Mouse (Mus musculus) CD8-positive naive resting alpha-beta T cell, adult 57 days (primary cell): Measurements from ENCODE around the gene B4galt4. TPM values are rescaled to one million over a fixed set of nuclear protein-coding genes. Genes with fewer than 3 reads are reported as not detected.

Experiments used
- total RNA-seq: library from RNA; stranded (reverse); gene quantifications from one replicate; pipeline ENCODE4 v1.2.4, GENCODE M21; 2023

Gene B4galt4
- total RNA-seq = 0.86 TPM

DNA sequence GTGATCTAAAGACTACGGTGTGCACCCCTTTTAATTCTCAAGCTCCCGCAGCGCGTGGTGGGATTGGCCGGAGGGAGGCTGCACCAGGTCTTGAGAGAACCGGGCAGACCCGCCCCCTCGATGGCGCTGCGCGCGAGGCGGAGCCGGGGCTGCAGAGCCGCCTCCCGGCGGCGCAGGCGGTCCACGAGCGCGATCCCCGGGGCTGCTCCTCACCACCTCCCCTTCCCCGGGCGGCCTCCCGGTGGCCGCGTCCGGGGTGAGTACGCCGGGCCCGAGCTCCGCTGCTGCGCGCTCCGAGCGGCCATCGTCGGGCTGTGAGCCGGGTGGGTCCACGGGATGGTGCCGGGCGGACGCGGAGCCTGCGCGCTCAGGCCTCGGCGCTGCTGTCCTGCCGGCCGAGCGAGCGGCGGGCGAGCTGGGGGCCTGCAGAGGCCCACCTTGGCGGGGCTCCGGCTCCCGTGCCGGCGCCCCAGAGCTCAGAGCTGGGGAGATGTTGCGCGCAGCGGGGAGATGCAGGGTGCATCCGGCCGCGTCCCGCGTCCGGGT lies at the start of gene B4galt4:
B4galt4 (plus strand) TSS at position 152 of the 546 bp plus-strand sequence.

DNA sequence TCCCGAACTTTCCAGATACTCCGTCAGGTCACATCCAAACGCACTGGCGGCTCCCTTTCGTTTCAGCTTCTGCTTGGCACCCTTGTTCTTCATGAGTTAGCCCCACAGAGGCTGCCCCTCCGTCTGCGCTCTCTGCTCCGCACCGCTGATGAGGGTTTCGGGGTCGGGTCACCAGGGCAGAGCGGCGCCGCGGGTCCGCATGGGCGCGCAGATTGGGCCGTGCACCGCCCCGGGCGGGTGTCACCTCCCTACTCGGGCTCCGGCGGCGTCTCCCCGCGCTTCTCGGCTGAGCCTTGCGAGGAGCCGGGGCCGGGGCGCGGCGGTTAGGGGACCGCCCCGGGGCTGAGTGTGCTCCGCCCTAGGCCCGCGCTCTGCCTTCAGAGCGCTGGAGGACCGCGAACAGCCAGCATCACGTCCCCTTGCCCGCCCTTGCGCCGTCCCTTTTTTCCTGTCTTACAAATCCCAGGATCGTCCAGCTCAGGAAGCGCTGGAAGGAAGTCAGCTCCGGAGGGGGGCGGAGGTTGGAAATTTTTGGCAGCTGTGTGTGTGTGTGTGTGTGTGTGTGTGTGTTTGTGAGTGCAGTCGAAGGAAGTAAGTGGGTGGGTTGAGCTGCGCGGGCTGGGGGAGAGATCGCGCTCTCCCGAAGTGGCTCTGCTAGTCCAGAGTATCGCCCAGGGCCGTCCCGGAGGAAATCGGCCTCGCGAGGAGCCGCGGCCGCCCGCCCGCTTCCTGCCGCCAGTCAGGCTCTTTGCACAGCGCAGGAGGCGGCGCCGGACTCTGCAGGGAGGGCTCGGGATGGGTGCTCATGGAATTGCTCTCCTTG lies 29.3 kb upstream of the B4galt4 start, which contains the start of gene Arhgap31:
Arhgap31 (minus strand) TSS at position 694 of the 823 bp plus-strand sequence.

DNA sequence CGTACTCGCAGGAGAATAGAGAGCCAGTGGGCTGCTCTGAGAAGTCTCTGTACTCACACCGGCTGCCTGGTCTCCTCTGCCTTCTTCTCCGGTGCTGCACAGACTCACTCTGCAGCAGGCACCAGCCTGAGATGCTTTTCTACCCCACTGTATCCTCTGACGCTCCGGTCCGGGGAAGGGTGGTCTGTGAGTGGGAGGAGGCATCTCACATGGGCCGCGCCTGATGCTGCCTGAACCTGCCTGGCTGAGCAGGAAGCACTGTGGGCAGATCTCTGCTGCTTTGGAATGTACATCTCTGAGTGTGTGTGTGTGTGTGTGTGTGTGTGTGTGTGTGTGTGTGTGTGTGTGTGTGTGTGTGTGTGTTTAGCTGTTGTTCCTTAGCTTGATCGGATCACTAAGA lies 58.0 kb downstream of the B4galt4 start, which contains the start of gene Upk1b:
Upk1b (minus strand) TSS at position 238 of the 400 bp plus-strand sequence.

Other genes with a start within 250 kb of the B4galt4 start
- 14.4 TPM for gene Timmdc1, start 219.6 kb upstream of the B4galt4 start, total RNA-seq
- 22.0 TPM for gene Poglut1, start 192.0 kb upstream of the B4galt4 start, total RNA-seq
- 50.6 TPM for gene Tmem39a, start 183.6 kb upstream of the B4galt4 start, total RNA-seq
- 9.8 TPM for gene Arhgap31, start 29.0 kb upstream of the B4galt4 start, total RNA-seq
- gene Upk1b, start 58.1 kb downstream of the B4galt4 start, total RNA-seq = not detected
- gene 4930435E12Rik, start 86.5 kb downstream of the B4galt4 start, total RNA-seq = not detected
- not detected for gene Igsf11, start 150.4 kb downstream of the B4galt4 start, total RNA-seq